Mouse (Mus musculus) embryonic fibroblast, embryonic 13.5 days (primary cell): ENCODE measurements around the gene Sema5a. TPM values are rescaled to one million over a fixed set of nuclear protein-coding genes. Genes with fewer than 3 reads are reported as not detected.

ENCODE experiments used
- H3K27ac ChIP-seq: 2 replicates; pipeline ENCODE4 v1.5.1; 2012; ENCODE audit warnings: low read length, control low read depth, inconsistent platforms; ENCODE audit not compliant: insufficient read depth
- H3K4me1 ChIP-seq: 2 replicates; pipeline ENCODE4 v1.6.1; 2011; ENCODE audit warnings: low read length; ENCODE audit not compliant: control insufficient read depth, insufficient read depth
- H3K4me3 ChIP-seq: 2 replicates; pipeline ENCODE4 v1.5.1; 2011; ENCODE audit warnings: mild to moderate bottlenecking, control low read depth, low read length; ENCODE audit not compliant: insufficient read depth
- CTCF ChIP-seq: IDR thresholded peaks from 2 replicates; pipeline ENCODE4 v1.5.1; 2011; ENCODE audit warnings: mild to moderate bottlenecking, control low read depth, low read length, moderate library complexity, borderline replicate concordance; ENCODE audit not compliant: insufficient read depth
- POLR2A ChIP-seq: IDR thresholded peaks from 2 replicates; pipeline ENCODE4 v1.6.1; 2011; ENCODE audit warnings: low read depth, mild to moderate bottlenecking, control low read depth, low read length, moderate library complexity
- polyA plus RNA-seq: library from polyadenylated mRNA; stranded (reverse); fragments of >200 nt; gene quantifications from 2 replicates; pipeline ENCODE4 v1.2.4, GENCODE M21; 2011; ENCODE audit warnings: low read depth; ENCODE audit not compliant: missing spikeins, insufficient read length

Sema5a gene
- polyA plus RNA-seq, 1 experiment = 32.5 TPM

GRCm38 (mm10) chr15:32341423-32341822 lies 96.8 kb downstream of the Sema5a start:
- Histone ChIP-seq H3K27ac (no peak overlapping the region), H3K4me1 (peaks cover 4% of the 10 kb centered on the region), H3K4me3 (no peak overlapping the region)
- TF ChIP-seq POLR2A = no peak

GRCm38 (mm10) chr15:32343544-32343943 lies 98.9 kb downstream of the Sema5a start:
- TF ChIP-seq CTCF (no peak), POLR2A (no peak)
- no peak overlapping the region for H3K4me3 ChIP-seq

GRCm38 (mm10) chr15:32347315-32347714 lies 102.7 kb downstream of the Sema5a start:
- no peak overlapping the region for H3K4me3 ChIP-seq

More at GRCm38 (mm10) chr15:32343544-32343943, 98.9 kb downstream of the Sema5a start:
- H3K27ac ChIP-seq = no peak overlapping the region
- H3K4me1 ChIP-seq = peaks cover 4% of the 10 kb centered on the region

DNA sequence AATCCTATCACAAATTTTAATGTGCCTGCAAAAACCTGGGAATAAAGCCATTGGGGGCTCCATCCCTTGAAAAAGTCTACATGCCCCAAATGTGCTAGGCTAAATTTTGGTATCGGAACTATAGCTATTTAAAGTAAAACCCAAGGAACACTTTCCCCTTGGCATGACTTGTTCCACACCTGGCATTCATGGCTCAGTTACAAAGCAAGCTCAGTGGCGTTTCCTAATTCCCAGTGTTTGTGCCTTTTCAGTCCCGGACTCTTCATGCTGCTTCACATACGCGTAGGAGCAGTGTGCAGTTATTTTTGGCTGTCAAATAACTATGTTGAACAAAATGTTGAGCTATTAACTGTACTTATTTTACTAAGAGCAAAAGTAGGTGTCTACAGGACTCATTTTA lies 104.7 kb downstream of the Sema5a start:
- no peak overlapping the region for H3K27ac ChIP-seq
- TF ChIP-seq POLR2A (no peak), CTCF (no peak)
- no peaks in the 10 kb centered on the region for H3K4me1 ChIP-seq
- H3K4me3 ChIP-seq = no peak overlapping the region

More at GRCm38 (mm10) chr15:32347315-32347714, 102.7 kb downstream of the Sema5a start:
- Histone ChIP-seq H3K4me1 (peaks cover 3% of the 10 kb centered on the region), H3K27ac (no peak overlapping the region)
- TF ChIP-seq CTCF = no peak
- no peak for TF ChIP-seq POLR2A

GRCm38 (mm10) chr15:32352995-32353394 lies 108.4 kb downstream of the Sema5a start:
- Histone ChIP-seq H3K4me3 (no peak overlapping the region), H3K27ac (no peak overlapping the region), H3K4me1 (no peaks in the 10 kb centered on the region)
- TF ChIP-seq POLR2A (no peak), CTCF (no peak)

GRCm38 (mm10) chr15:32353513-32353912 lies 108.9 kb downstream of the Sema5a start:
- TF ChIP-seq POLR2A = no peak
- no peak for TF ChIP-seq CTCF
- no peak overlapping the region for H3K27ac ChIP-seq
- no peaks in the 10 kb centered on the region for H3K4me1 ChIP-seq

DNA sequence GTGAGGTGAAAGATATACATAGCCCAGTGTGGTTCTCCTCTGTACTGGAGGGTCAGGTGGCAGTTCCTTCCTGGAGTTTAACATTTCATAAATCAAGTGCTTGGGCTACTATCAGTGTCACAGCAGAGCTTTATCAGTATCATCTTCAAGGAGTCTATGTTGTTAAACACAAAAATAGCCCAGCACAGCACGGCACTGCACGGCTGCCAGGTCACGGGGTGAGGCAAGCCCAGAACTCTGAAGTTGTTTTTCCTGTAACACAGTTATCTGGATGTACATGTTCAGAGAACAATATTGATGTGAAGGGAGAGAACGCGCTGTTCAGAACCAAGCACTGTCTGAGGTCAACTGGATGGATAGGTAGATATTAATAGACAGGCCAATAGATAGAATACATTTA lies 112.2 kb downstream of the Sema5a start:
- no peaks in the 10 kb centered on the region for H3K4me1 ChIP-seq
- no peak for TF ChIP-seq CTCF
- TF ChIP-seq POLR2A = no peak

More at GRCm38 (mm10) chr15:32353513-32353912, 108.9 kb downstream of the Sema5a start:
- no peak overlapping the region for H3K4me3 ChIP-seq

GRCm38 (mm10) chr15:32367841-32368240 lies 123.2 kb downstream of the Sema5a start:
- TF ChIP-seq POLR2A (no peak), CTCF (no peak)
- H3K27ac ChIP-seq = no peak overlapping the region
- no peak overlapping the region for H3K4me3 ChIP-seq
- no peaks in the 10 kb centered on the region for H3K4me1 ChIP-seq

More for the DNA sequence above, 112.2 kb downstream of the Sema5a start:
- Histone ChIP-seq H3K27ac (no peak overlapping the region), H3K4me3 (no peak overlapping the region)

- TF ChIP-seq CTCF = no peak
- no peak for TF ChIP-seq POLR2A
- no peak overlapping the region for H3K27ac ChIP-seq
- no peak overlapping the region for H3K4me3 ChIP-seq
- no peaks in the 10 kb centered on the region for H3K4me1 ChIP-seq
Measured at GRCm38 (mm10) chr15:32370914-32371313, 126.3 kb downstream of the Sema5a start.

GRCm38 (mm10) chr15:32371385-32371784 lies 126.8 kb downstream of the Sema5a start:
- H3K4me1 ChIP-seq = no peaks in the 10 kb centered on the region
- TF ChIP-seq POLR2A (no peak), CTCF (no peak)
- no peak overlapping the region for H3K27ac ChIP-seq
- H3K4me3 ChIP-seq = no peak overlapping the region

- no peak overlapping the region for H3K27ac ChIP-seq
- no peaks in the 10 kb centered on the region for H3K4me1 ChIP-seq
- no peak overlapping the region for H3K4me3 ChIP-seq
- TF ChIP-seq CTCF = no peak
- TF ChIP-seq POLR2A = no peak
Measured at GRCm38 (mm10) chr15:32376326-32376725, 131.7 kb downstream of the Sema5a start.
